Mouse (Mus musculus) kidney, adult 2 months (tissue): Measurements from ENCODE around the gene Wdr20rt. TPM values are rescaled to one million over a fixed set of nuclear protein-coding genes. Genes with fewer than 3 reads are reported as not detected.

Experiments used
- DNase-seq: peaks from one replicate; pipeline ENCODE4 v3.0.0; 2021
- H3K27ac ChIP-seq: fragments of 200-500 bp; 2 replicates; pipeline ENCODE4 v1.5.1; 2012; ENCODE audit warnings: low read depth, low read length, control low read depth, inconsistent platforms; ENCODE audit not compliant: insufficient read depth
- H3K27me3 ChIP-seq: fragments of 200-500 bp; replicated peaks from 2 replicates; pipeline ENCODE4 v1.6.1; 2012; ENCODE audit warnings: mild to moderate bottlenecking, moderate library complexity, low read length, inconsistent platforms; ENCODE audit not compliant: control insufficient read depth, insufficient read depth
- H3K36me3 ChIP-seq: fragments of 200-500 bp; 2 replicates; pipeline ENCODE4 v1.6.1; 2012; ENCODE audit warnings: mild to moderate bottlenecking, moderate library complexity, low read length, inconsistent platforms; ENCODE audit not compliant: control insufficient read depth, insufficient read depth
- H3K4me1 ChIP-seq: fragments of 200-500 bp; 2 replicates; pipeline ENCODE4 v1.6.1; 2011; ENCODE audit warnings: low read length; ENCODE audit not compliant: control insufficient read depth, insufficient read depth
- H3K4me3 ChIP-seq: fragments of 200-500 bp; 2 replicates; pipeline ENCODE4 v1.5.1; 2011; ENCODE audit warnings: mild to moderate bottlenecking, low read depth, low read length, control low read depth; ENCODE audit not compliant: insufficient read depth
- CTCF ChIP-seq: fragments of 200-500 bp; conservative IDR thresholded peaks from 2 replicates; pipeline ENCODE4 v1.5.1; 2011; ENCODE audit warnings: low read depth, mild to moderate bottlenecking, control low read depth, low read length, moderate library complexity, mixed read lengths; ENCODE audit not compliant: insufficient read depth, insufficient read length
- POLR2A ChIP-seq: fragments of 200-500 bp; IDR thresholded peaks from one replicate; pipeline ENCODE4 v1.6.1; 2011; ENCODE audit warnings: low read depth, low read length, control low read depth
- WGBS: fragments of 180-500 bp; shearing (Covaris S2); methylation state at CpG from one replicate; pipeline ENCODE4 v1.1.7; 2018; 5-methylcytosine and 5-hydroxymethylcytosine counted together
- polyA plus RNA-seq: library from polyadenylated mRNA; depleted of rRNA; stranded (reverse); fragments of >200 nt; gene quantifications from 2 replicates; pipeline ENCODE4 v1.2.3, GENCODE M21; 2012; rRNA removed

Gene Wdr20rt
- polyA plus RNA-seq, 1 experiment, result not detected

GRCm38 (mm10) chr12:65269406-65269805 is 44.1 kb downstream of the Wdr20rt start:
- Histone ChIP-seq H3K4me1 (no peaks in the 10 kb centered on the region), H3K27me3 (no peaks in the 10 kb centered on the region), H3K4me3 (no peak overlapping the region), H3K27ac (no peak overlapping the region), H3K36me3 (no peaks in the 10 kb centered on the region)
- no peak for DNase-seq
- 85% methylated on average over 5 of the region's 5 CpGs for WGBS
- TF ChIP-seq POLR2A (no peak), CTCF (no peak)

GRCm38 (mm10) chr12:65273807-65274206 is 48.5 kb downstream of the Wdr20rt start:
- TF ChIP-seq POLR2A (no peak), CTCF (no peak)
- DNase-seq, result no peak
- no peaks in the 10 kb centered on the region for H3K27me3 ChIP-seq
- H3K4me1 ChIP-seq, result no peaks in the 10 kb centered on the region
- no peaks in the 10 kb centered on the region for H3K36me3 ChIP-seq
- WGBS, result 53% methylated on average over 4 of the region's 4 CpGs
- no peak overlapping the region for H3K27ac ChIP-seq
- H3K4me3 ChIP-seq, result no peak overlapping the region

Other genes with a start within 250 kb of the Wdr20rt start
- 6.3 and 6.7 TPM in 2 replicates for gene Prpf39, start 189.2 kb upstream of the Wdr20rt start, polyA plus RNA-seq
- gene Fkbp3, start 151.5 kb upstream of the Wdr20rt start, polyA plus RNA-seq, result 50.5 and 80.3 TPM in 2 replicates
- 1.0 and 1.2 TPM in 2 replicates for gene Fancm, start 149.9 kb upstream of the Wdr20rt start, polyA plus RNA-seq
- 0.03 TPM in 1 of 2 replicates, not detected in the other for gene Mis18bp1, start 52.9 kb upstream of the Wdr20rt start, polyA plus RNA-seq